Mouse (Mus musculus): ENCODE results near the gene Sh3bp5. TPM values are rescaled to one million over a fixed set of nuclear protein-coding genes. Genes with fewer than 3 reads are reported as not detected.

The Sh3bp5 gene
- polyA plus RNA-seq, 1 experiment, result 0.12 TPM

- Histone ChIP-seq H3K4me1 (ENCODE audit: control insufficient read depth) (peaks cover 49% of the 10 kb centered on the region), H3K36me3 (ENCODE audit: control insufficient read depth) (peaks cover 7% of the 10 kb centered on the region), H3K27me3 (ENCODE audit: control insufficient read depth) (peaks cover 26% of the 10 kb centered on the region)
These were observed 27.8 kb downstream of the Sh3bp5 start for GRCm38 (mm10) chr14:31407911-31408604.

GRCm38 (mm10) chr14:31407208-31407607 lies 28.7 kb downstream of the Sh3bp5 start:
- H3K4me3 ChIP-seq (replicated peaks), result no peak overlapping the region
- peaks cover 54% of the 10 kb centered on the region for H3K4me1 ChIP-seq (ENCODE audit: control insufficient read depth)
- H3K36me3 ChIP-seq (ENCODE audit: control insufficient read depth), result peaks cover 7% of the 10 kb centered on the region
- peaks cover 20% of the 10 kb centered on the region for H3K27me3 ChIP-seq (ENCODE audit: control insufficient read depth)
- no peaks in the 10 kb centered on the region for H3K9me3 ChIP-seq (ENCODE audit: control insufficient read depth, low read length)
- TF ChIP-seq GATA1 (IDR thresholded peaks at IDR 0.05; ENCODE audit: low read length), result no peak
- no peak for TF ChIP-seq TAL1 (IDR thresholded peaks at IDR 0.05; ENCODE audit: low read length)

More at GRCm38 (mm10) chr14:31407911-31408604, 27.8 kb downstream of the Sh3bp5 start:
- Histone ChIP-seq H3K9me3 (ENCODE audit: control insufficient read depth, low read length) (no peaks in the 10 kb centered on the region), H3K4me3 (replicated peaks) (no peak overlapping the region)
- no peak for TF ChIP-seq GATA1 (IDR thresholded peaks at IDR 0.05; ENCODE audit: low read length)
- no peak for TF ChIP-seq TAL1 (IDR thresholded peaks at IDR 0.05; ENCODE audit: low read length)

GRCm38 (mm10) chr14:31406154-31406810 lies 29.6 kb downstream of the Sh3bp5 start:
- Histone ChIP-seq H3K9me3 (ENCODE audit: control insufficient read depth, low read length) (no peaks in the 10 kb centered on the region), H3K27me3 (ENCODE audit: control insufficient read depth) (peaks cover 16% of the 10 kb centered on the region), H3K4me1 (ENCODE audit: control insufficient read depth) (peaks cover 62% of the 10 kb centered on the region), H3K4me3 (replicated peaks) (no peak overlapping the region), H3K36me3 (ENCODE audit: control insufficient read depth) (peaks cover 6% of the 10 kb centered on the region)
- no peak for TF ChIP-seq TAL1 (IDR thresholded peaks at IDR 0.05; ENCODE audit: low read length)
- TF ChIP-seq GATA1 (IDR thresholded peaks at IDR 0.05; ENCODE audit: low read length), result no peak

- H3K36me3 ChIP-seq (ENCODE audit: control insufficient read depth), result peaks cover 6% of the 10 kb centered on the region
- TF ChIP-seq GATA1 (IDR thresholded peaks at IDR 0.05; ENCODE audit: low read length), result no peak
- no peak for TF ChIP-seq TAL1 (IDR thresholded peaks at IDR 0.05; ENCODE audit: low read length)
- peaks cover 67% of the 10 kb centered on the region for H3K4me1 ChIP-seq (ENCODE audit: control insufficient read depth)
- no peaks in the 10 kb centered on the region for H3K9me3 ChIP-seq (ENCODE audit: control insufficient read depth, low read length)
- no peak overlapping the region for H3K4me3 ChIP-seq (replicated peaks)
- H3K27me3 ChIP-seq (ENCODE audit: control insufficient read depth), result peaks cover 10% of the 10 kb centered on the region
These were observed 30.2 kb downstream of the Sh3bp5 start for GRCm38 (mm10) chr14:31405652-31406051.

GRCm38 (mm10) chr14:31404663-31405062 lies 31.2 kb downstream of the Sh3bp5 start:
- Histone ChIP-seq H3K27me3 (ENCODE audit: control insufficient read depth) (peaks cover 1% of the 10 kb centered on the region), H3K9me3 (ENCODE audit: control insufficient read depth, low read length) (no peaks in the 10 kb centered on the region), H3K4me1 (ENCODE audit: control insufficient read depth) (peaks cover 68% of the 10 kb centered on the region), H3K4me3 (replicated peaks) (no peak overlapping the region), H3K36me3 (ENCODE audit: control insufficient read depth) (peaks cover 10% of the 10 kb centered on the region)
- no peak for TF ChIP-seq GATA1 (IDR thresholded peaks at IDR 0.05; ENCODE audit: low read length)
- TF ChIP-seq TAL1 (IDR thresholded peaks at IDR 0.05; ENCODE audit: low read length), result no peak

GRCm38 (mm10) chr14:31403995-31404394 lies 31.9 kb downstream of the Sh3bp5 start:
- Histone ChIP-seq H3K36me3 (ENCODE audit: control insufficient read depth) (peaks cover 10% of the 10 kb centered on the region), H3K4me3 (replicated peaks) (peak overlapping the region; percentile 28), H3K27me3 (ENCODE audit: control insufficient read depth) (no peaks in the 10 kb centered on the region; the same call in 1 of the 2 replicates), H3K9me3 (ENCODE audit: control insufficient read depth, low read length) (no peaks in the 10 kb centered on the region), H3K4me1 (ENCODE audit: control insufficient read depth) (peaks cover 68% of the 10 kb centered on the region)
- peak; percentile 52; the same call in 2 of the 3 replicates for TF ChIP-seq TAL1 (IDR thresholded peaks at IDR 0.05; ENCODE audit: low read length)
- TF ChIP-seq GATA1 (IDR thresholded peaks at IDR 0.05; ENCODE audit: low read length), result peak; percentile 54

- H3K4me3 ChIP-seq (replicated peaks), result no peak overlapping the region
- TF ChIP-seq GATA1 (IDR thresholded peaks at IDR 0.05; ENCODE audit: low read length) (no peak), TAL1 (IDR thresholded peaks at IDR 0.05; ENCODE audit: low read length) (no peak)
These were observed 32.3 kb downstream of the Sh3bp5 start for GRCm38 (mm10) chr14:31403556-31403955.

GRCm38 (mm10) chr14:31402693-31403092 lies 33.2 kb downstream of the Sh3bp5 start:
- H3K4me1 ChIP-seq (ENCODE audit: control insufficient read depth), result peaks cover 65% of the 10 kb centered on the region
- peaks cover 10% of the 10 kb centered on the region for H3K36me3 ChIP-seq (ENCODE audit: control insufficient read depth)
- H3K27me3 ChIP-seq (ENCODE audit: control insufficient read depth), result no peaks in the 10 kb centered on the region
- no peaks in the 10 kb centered on the region for H3K9me3 ChIP-seq (ENCODE audit: control insufficient read depth, low read length)
- no peak overlapping the region for H3K4me3 ChIP-seq (replicated peaks)
- TF ChIP-seq TAL1 (IDR thresholded peaks at IDR 0.05; ENCODE audit: low read length) (no peak), GATA1 (IDR thresholded peaks at IDR 0.05; ENCODE audit: low read length) (no peak)

More at GRCm38 (mm10) chr14:31403556-31403955, 32.3 kb downstream of the Sh3bp5 start:
- H3K4me1 ChIP-seq (ENCODE audit: control insufficient read depth), result peaks cover 68% of the 10 kb centered on the region
- no peaks in the 10 kb centered on the region; the same call in 1 of the 2 replicates for H3K27me3 ChIP-seq (ENCODE audit: control insufficient read depth)
- H3K9me3 ChIP-seq (ENCODE audit: control insufficient read depth, low read length), result no peaks in the 10 kb centered on the region
- H3K36me3 ChIP-seq (ENCODE audit: control insufficient read depth), result peaks cover 10% of the 10 kb centered on the region

GRCm38 (mm10) chr14:31401918-31402427 lies 33.9 kb downstream of the Sh3bp5 start:
- TF ChIP-seq TAL1 (IDR thresholded peaks at IDR 0.05; ENCODE audit: low read length) (no peak), GATA1 (IDR thresholded peaks at IDR 0.05; ENCODE audit: low read length) (no peak)
- peaks cover 10% of the 10 kb centered on the region for H3K36me3 ChIP-seq (ENCODE audit: control insufficient read depth)
- H3K4me3 ChIP-seq (replicated peaks), result no peak overlapping the region
- H3K4me1 ChIP-seq (ENCODE audit: control insufficient read depth), result peaks cover 64% of the 10 kb centered on the region
- no peaks in the 10 kb centered on the region for H3K27me3 ChIP-seq (ENCODE audit: control insufficient read depth)
- no peaks in the 10 kb centered on the region for H3K9me3 ChIP-seq (ENCODE audit: control insufficient read depth, low read length)
